Mouse (Mus musculus): ENCODE data around the gene Cby3. TPM values are rescaled to one million over a fixed set of nuclear protein-coding genes. Genes with fewer than 3 reads are reported as not detected.
A peak's percentile ranks its signal among the peaks of the same experiment; 100 is the strongest.
"Not testable (repeated sequence)": the region's sequence is repeated elsewhere in the genome, so short reads cannot be mapped to it uniquely, and the experiment has no call there.

The Cby3 gene
- total RNA-seq, 2 experiments from 2014 or later: not detected

GRCm38 (mm10) chr11:50358950-50359861, 4.9 kb downstream of the Cby3 start:
- intact Hi-C loops (cut with DNase I): no loop called here
- DNase-seq (ENCODE audit: low spot score): peak; percentile 12

- DNase-seq (ENCODE audit: low spot score): not testable (repeated sequence)
- intact Hi-C loops (cut with DNase I): loop anchor here (5.0 kb wide), 3 partner anchors 39 to 199 kb away; partner anchors contain the start of gene Ltc4s
Observed at GRCm38 (mm10) chr11:50361282-50361681, 7.0 kb downstream of the Cby3 start.

GRCm38 (mm10) chr11:50364548-50364947, 10.3 kb downstream of the Cby3 start:
- DNase-seq (ENCODE audit: low spot score): peak; percentile 21
- intact Hi-C loops (cut with DNase I): loop anchor here (5.0 kb wide), 3 partner anchors 42 to 202 kb away; partner anchors contain the start of gene Ltc4s

GRCm38 (mm10) chr11:50365322-50365721, 11.1 kb downstream of the Cby3 start:
- intact Hi-C loops (cut with DNase I): no loop called here
- DNase-seq (ENCODE audit: low spot score): no peak

GRCm38 (mm10) chr11:50367531-50367930, 13.3 kb downstream of the Cby3 start:
- no peak for DNase-seq (ENCODE audit: low spot score)
- intact Hi-C loops (cut with DNase I): no loop called here

GRCm38 (mm10) chr11:50369360-50369911, 15.2 kb downstream of the Cby3 start:
- intact Hi-C loops (cut with DNase I): no loop called here
- DNase-seq (ENCODE audit: low spot score): no peak

GRCm38 (mm10) chr11:50370969-50371368, 16.7 kb downstream of the Cby3 start:
- intact Hi-C loops (cut with DNase I): no loop called here
- no peak for DNase-seq (ENCODE audit: low spot score)

- intact Hi-C loops (cut with DNase I): no loop called here
- no peak for DNase-seq (ENCODE audit: low spot score)
Observed at GRCm38 (mm10) chr11:50371399-50371841, 17.2 kb downstream of the Cby3 start.

GRCm38 (mm10) chr11:50371911-50372310, 17.6 kb downstream of the Cby3 start:
- DNase-seq (ENCODE audit: low spot score): no peak
- intact Hi-C loops (cut with DNase I): no loop called here

- intact Hi-C loops (cut with DNase I): no loop called here
- no peak for DNase-seq (ENCODE audit: low spot score)
Observed at GRCm38 (mm10) chr11:50373086-50373485, 18.8 kb downstream of the Cby3 start.

GRCm38 (mm10) chr11:50373621-50374020, 19.4 kb downstream of the Cby3 start:
- intact Hi-C loops (cut with DNase I): no loop called here
- no peak for DNase-seq (ENCODE audit: low spot score)

- DNase-seq (ENCODE audit: low spot score): no peak
- intact Hi-C loops (cut with DNase I): no loop called here
Observed at GRCm38 (mm10) chr11:50374286-50375015, 20.2 kb downstream of the Cby3 start.

GRCm38 (mm10) chr11:50375421-50375820, 21.2 kb downstream of the Cby3 start:
- no peak for DNase-seq (ENCODE audit: low spot score)
- intact Hi-C loops (cut with DNase I): no loop called here

GRCm38 (mm10) chr11:50376156-50376790, 22.0 kb downstream of the Cby3 start:
- intact Hi-C loops (cut with DNase I): no loop called here
- no peak for DNase-seq (ENCODE audit: low spot score)

GRCm38 (mm10) chr11:50376911-50377891, 22.9 kb downstream of the Cby3 start, which contains the start of gene Hnrnph1:
Hnrnph1 (plus strand) TSS chr11:50376990.
- peak; percentile 98 for DNase-seq (ENCODE audit: low spot score)
- intact Hi-C loops (cut with DNase I): no loop called here

GRCm38 (mm10) chr11:50377892-50378684, 23.8 kb downstream of the Cby3 start:
- DNase-seq (ENCODE audit: low spot score): peak; percentile 77
- intact Hi-C loops (cut with DNase I): no loop called here

- DNase-seq (ENCODE audit: low spot score): no peak
- intact Hi-C loops (cut with DNase I): no loop called here
Observed at GRCm38 (mm10) chr11:50379023-50379752, 24.9 kb downstream of the Cby3 start.

All from heart, postnatal 25 days (tissue).